Mouse (Mus musculus) E14TG2a.4 (cell line): Measurements from ENCODE around the gene Fibcd1.

Source experiments
- H3K27me3 ChIP-seq: 2 replicates; pipeline ENCODE4 v1.6.1; 2014; ENCODE audit warnings: low read length, control low read depth; ENCODE audit not compliant: insufficient read depth
- H3K36me3 ChIP-seq: 2 replicates; pipeline ENCODE4 v1.6.1; 2014; ENCODE audit warnings: low read length, control low read depth; ENCODE audit not compliant: insufficient read depth
- H3K4me1 ChIP-seq: replicated peaks from 2 replicates; pipeline ENCODE4 v1.6.1; 2014; ENCODE audit warnings: low read depth, low read length, control low read depth
- H3K4me3 ChIP-seq: replicated peaks from 2 replicates; pipeline ENCODE4 v1.5.1; 2014; ENCODE audit warnings: mild to moderate bottlenecking, low read length
- H3K9me3 ChIP-seq: 2 replicates; pipeline ENCODE4 v1.6.1; 2014; ENCODE audit warnings: low read length, control low read depth
- CTCF ChIP-seq: conservative IDR thresholded peaks from 2 replicates; pipeline ENCODE4 v1.5.1; 2014; ENCODE audit warnings: low read length
- NANOG ChIP-seq: IDR thresholded peaks from 2 replicates; pipeline ENCODE4 v1.6.1; 2014; ENCODE audit warnings: borderline replicate concordance, low read length, mixed read lengths
- POU5F1 ChIP-seq: IDR thresholded peaks from 2 replicates; pipeline ENCODE4 v1.6.1; 2014; ENCODE audit warnings: low read length, borderline replicate concordance

The Fibcd1 gene

DNA sequence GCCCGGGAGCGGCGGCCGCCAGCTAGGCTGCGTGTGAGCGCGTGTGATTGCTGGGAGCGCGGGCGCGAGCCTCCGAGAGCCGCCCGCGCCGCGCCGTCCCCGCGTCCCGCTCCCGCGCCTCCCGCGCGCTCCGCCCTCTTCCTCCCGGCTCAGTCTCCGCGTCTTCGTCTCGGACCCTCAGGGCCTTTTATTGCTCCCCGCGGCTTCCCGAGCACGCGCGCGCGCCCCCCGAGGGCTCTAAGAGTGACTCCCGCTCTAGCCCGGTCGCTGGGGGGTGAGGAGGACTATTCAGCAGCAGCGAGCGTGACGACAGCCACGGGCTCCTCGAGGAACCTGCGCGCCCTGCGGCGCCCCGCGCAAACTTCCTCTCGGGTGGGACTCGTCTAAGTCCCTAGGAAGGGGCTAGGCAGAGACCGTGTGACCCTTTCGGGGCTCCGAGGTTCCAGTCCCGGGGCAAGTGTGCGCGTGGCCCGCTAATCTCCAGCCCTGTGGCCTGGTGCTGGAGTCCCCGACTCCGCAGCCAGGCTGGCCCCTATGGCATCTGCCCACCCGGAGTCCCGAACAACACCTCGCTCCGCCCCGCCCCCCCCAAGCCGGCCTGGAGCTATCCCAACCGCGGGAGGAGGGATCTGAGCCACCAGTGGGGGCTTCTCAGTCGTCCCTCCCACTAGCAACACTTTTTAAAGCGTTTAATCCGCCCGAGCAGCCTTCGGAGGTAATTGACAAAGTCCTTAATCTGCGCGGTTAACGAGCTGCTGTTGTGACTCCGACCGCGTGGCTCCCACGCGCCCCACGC lies at the start of gene Fibcd1:
Fibcd1 (minus strand) TSS at position 110 of the 796 bp plus-strand sequence.
- H3K4me3 ChIP-seq, result peak within 1 kb of the TSS; percentile 74

DNA sequence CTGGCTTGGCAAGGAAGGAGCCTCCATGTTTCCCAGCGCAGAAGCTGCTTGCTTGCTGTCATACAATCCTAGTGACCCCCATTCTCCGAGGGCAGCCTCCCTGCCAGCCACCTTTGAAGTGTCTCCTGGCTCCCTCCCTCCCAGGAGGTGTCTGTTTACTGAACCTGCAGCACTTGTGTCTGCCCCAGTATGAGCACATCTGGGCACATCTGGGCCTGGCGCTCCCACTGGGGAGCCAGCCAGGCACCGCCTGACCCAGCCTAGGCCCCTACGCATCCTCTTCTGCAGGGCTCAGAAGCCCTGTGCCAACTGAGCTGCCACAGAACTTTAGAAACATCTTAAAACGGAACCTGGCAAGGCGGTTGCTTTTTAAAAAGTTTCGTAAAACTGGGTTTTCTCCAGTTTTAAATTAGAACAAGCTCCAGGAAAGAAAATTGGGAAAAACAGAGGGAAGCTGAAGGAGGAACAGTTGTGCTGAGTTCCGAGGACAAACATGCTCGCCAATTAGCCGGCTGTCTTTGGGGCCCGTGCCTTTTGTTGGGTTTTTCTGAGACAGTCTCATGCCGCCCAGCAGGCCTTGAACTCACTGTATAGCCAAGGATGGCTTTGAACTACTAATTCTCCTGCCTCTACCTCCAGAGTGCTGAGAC lies 48.5 kb upstream of the Fibcd1 start:
- no peaks in the 10 kb centered on the region for H3K9me3 ChIP-seq
- H3K27me3 ChIP-seq, result peaks cover 28% of the 10 kb centered on the region
- H3K4me3 ChIP-seq, result peak overlapping the region; percentile 60
- no peaks in the 10 kb centered on the region for H3K36me3 ChIP-seq
- H3K4me1 ChIP-seq, result peaks cover 20% of the 10 kb centered on the region
- no peak for TF ChIP-seq POU5F1
- no peak for TF ChIP-seq CTCF
- TF ChIP-seq NANOG, result no peak

More for the DNA sequence above, at the start of gene Fibcd1:
- Histone ChIP-seq H3K4me1 (peaks cover 37% of the 10 kb centered on the region), H3K27me3 (peaks cover 83% of the 10 kb centered on the region), H3K36me3 (no peaks in the 10 kb centered on the region), H3K9me3 (no peaks in the 10 kb centered on the region)
- no peak for TF ChIP-seq POU5F1
- no peak for TF ChIP-seq NANOG
- TF ChIP-seq CTCF, result no peak

DNA sequence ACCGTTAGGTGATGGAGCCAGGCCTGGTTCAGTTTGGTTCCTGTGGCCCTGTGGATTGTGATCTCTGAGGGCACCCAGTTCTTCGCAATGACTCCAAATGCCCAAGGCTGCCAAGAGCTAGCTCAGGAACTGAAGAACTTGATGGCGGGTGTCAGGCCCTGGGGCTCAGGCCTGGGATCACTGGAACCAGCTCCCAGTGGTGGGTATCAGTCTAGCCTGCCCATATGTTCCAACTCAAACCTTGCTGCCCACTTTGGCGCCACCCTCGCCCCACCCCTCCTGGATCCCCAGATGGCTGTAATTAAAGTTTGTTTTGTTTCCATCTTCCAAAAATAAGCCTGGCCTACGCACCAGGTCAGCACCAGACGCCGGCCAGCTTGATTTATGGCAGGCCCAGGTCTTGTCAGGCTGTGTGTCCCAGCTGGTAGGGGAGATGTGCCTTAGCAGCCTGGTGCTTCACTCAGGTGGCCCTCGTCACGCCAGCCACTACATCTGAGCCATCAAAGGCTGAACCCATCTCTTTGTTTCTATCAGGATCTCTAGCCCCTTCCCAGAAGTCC lies 47.4 kb upstream of the Fibcd1 start:
- Histone ChIP-seq H3K36me3 (no peaks in the 10 kb centered on the region), H3K27me3 (peaks cover 40% of the 10 kb centered on the region), H3K4me3 (0 out of 2 replicates have a peak overlapping the region, but pooled peaks have one; percentile 17), H3K4me1 (peaks cover 20% of the 10 kb centered on the region), H3K9me3 (no peaks in the 10 kb centered on the region)
- no peak for TF ChIP-seq NANOG
- no peak for TF ChIP-seq CTCF
- TF ChIP-seq POU5F1, result no peak

DNA sequence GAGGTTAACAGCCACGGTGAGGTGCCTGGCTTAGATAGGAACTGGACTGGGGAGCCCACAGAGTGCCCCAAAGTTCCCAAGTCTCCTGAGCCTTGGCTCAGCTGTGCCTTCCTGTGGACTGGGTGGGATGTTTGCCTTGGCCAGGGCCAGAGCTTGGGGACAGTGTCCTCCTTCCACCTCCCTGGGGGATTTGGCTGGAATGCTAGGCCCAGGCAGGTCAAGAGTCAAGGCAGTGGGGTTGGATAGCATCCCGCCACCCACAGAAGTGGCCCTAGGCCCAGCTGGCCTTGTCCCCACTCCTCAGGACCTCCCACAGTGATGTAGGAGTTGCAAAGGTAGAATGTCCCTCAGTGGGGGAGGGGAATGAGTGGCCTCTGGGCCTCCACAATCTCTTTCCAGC lies 45.4 kb upstream of the Fibcd1 start:
- Histone ChIP-seq H3K4me3 (no peak overlapping the region), H3K4me1 (peaks cover 32% of the 10 kb centered on the region), H3K9me3 (no peaks in the 10 kb centered on the region), H3K27me3 (peaks cover 60% of the 10 kb centered on the region), H3K36me3 (no peaks in the 10 kb centered on the region)
- TF ChIP-seq CTCF (no peak), NANOG (no peak), POU5F1 (no peak)

DNA sequence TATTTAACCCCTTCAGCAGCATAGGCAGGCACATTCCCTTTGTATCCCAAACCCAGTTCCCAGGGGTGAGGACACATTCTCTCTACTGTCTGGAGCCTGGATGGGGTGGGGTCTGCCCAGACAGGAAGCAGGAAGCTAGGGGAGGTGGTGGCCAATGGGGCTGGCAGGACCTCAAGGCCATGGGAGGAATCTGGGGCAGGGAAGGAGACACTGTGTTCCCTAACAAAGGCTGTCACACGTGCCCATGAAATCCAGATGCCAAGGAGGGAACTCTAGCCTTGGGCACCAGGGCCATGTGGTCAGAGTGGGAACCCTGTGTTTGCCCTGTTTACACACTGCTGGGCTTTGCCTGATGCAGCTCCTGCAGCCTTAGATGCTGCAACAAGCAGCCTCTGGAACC lies 43.1 kb upstream of the Fibcd1 start:
- no peak overlapping the region for H3K4me3 ChIP-seq
- TF ChIP-seq NANOG (no peak), CTCF (no peak), POU5F1 (no peak)
- H3K4me1 ChIP-seq, result peaks cover 27% of the 10 kb centered on the region
- no peaks in the 10 kb centered on the region for H3K9me3 ChIP-seq
- peaks cover 83% of the 10 kb centered on the region for H3K27me3 ChIP-seq
- no peaks in the 10 kb centered on the region for H3K36me3 ChIP-seq

DNA sequence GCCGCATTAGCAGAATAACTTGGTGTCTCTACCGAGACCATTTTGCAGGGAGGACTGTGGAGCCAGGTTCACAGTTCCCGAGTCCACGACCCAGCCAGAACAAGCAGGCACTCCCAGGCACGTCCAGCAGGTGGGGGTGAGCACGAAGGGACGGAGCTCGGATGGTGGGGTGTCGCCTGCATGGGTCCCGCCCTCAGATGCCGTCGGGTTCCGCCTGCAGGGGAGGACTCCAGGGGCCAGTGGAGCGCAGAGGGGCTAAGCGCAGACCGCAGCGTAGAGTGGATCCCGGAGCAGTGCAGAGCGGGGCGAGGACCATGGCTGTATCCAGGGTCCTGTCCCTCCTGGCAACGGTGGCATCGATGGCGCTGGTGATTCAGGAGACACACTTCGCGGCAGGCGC lies 41.2 kb upstream of the Fibcd1 start, which contains the start of gene Lamc3:
Lamc3 (plus strand) TSS at position 262 of the 400 bp plus-strand sequence.
- H3K4me3 ChIP-seq, result peak within 1 kb of the TSS; percentile 73
- TF ChIP-seq POU5F1 (no peak), CTCF (peak; percentile 24; the same call in 1 of the 2 replicates)
- H3K36me3 ChIP-seq, result no peaks in the 10 kb centered on the region
- no peaks in the 10 kb centered on the region for H3K9me3 ChIP-seq
- H3K4me1 ChIP-seq, result peaks cover 15% of the 10 kb centered on the region
- peaks cover 99% of the 10 kb centered on the region for H3K27me3 ChIP-seq

DNA sequence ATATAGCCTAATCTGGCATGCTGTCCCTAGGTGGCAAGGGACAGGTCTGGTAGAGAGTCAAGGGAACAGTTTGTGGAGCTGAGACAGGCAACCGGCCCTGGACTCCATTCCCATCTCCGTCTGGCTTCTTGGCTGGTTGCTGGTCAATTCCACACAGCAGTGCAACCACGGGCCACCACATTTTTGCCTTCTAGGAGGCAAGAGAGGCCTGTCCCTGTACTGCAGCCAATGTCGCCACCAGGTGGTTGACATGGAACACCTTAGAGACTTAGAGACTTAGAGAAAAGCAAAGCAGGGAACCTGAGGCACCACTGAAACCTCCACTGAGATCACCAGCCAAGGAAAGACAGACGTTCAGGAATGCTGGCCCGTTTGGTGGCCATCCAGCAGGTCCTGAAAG lies 39.0 kb upstream of the Fibcd1 start:
- TF ChIP-seq NANOG (no peak), CTCF (peak; percentile 29)
- no peaks in the 10 kb centered on the region for H3K36me3 ChIP-seq
- peaks cover 35% of the 10 kb centered on the region for H3K4me1 ChIP-seq

DNA sequence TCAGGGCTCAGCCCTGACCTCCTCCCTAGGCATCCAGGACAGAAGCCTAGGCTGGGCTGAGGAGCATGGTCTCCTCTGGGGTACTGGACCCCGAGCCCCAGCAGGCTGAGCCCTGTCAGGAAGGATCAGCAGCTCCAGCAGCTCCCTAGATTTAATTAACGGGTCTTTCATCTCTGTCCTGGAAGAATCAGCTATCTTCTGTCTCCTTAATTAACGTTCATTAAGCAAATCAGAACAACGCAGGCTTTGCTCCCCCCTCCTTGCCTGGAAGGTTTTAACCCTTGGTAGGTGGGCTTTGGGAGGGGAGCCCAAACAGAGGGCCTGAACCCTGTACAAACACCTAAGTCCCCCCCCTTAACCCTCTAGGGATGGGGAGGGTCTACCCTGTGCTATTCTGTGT lies 37.3 kb upstream of the Fibcd1 start:
- TF ChIP-seq NANOG, result no peak
- no peak for TF ChIP-seq POU5F1
- no peak for TF ChIP-seq CTCF
- no peak overlapping the region for H3K4me3 ChIP-seq
- no peaks in the 10 kb centered on the region for H3K36me3 ChIP-seq
- H3K9me3 ChIP-seq, result no peaks in the 10 kb centered on the region
- peaks cover 38% of the 10 kb centered on the region for H3K4me1 ChIP-seq
- peaks cover 99% of the 10 kb centered on the region for H3K27me3 ChIP-seq

More for the DNA sequence above, 39.0 kb upstream of the Fibcd1 start:
- Histone ChIP-seq H3K4me3 (no peak overlapping the region), H3K9me3 (no peaks in the 10 kb centered on the region), H3K27me3 (peaks cover 99% of the 10 kb centered on the region)

DNA sequence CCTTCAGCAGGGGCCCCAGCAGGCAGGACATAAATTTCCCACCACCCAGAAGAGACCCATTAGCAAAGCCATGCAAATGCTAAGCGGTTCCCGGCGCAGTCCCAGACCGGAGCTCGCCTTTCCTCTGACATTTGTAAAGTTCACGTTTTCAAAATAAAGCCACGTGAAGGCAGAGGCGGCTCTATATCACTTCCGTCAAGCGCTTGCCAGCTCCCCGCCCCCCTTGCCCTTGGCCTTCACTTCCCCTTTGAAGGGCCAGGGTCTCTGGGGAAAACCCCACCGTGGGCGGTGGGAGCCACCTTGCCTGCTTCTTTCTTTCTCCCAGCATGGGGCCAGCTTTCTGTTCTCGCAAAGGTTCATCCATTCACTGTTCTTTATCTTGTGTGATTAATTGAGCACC lies 35.1 kb upstream of the Fibcd1 start:
- Histone ChIP-seq H3K27me3 (peaks cover 94% of the 10 kb centered on the region), H3K4me1 (peaks cover 26% of the 10 kb centered on the region), H3K36me3 (no peaks in the 10 kb centered on the region), H3K9me3 (no peaks in the 10 kb centered on the region), H3K4me3 (no peak overlapping the region)
- TF ChIP-seq CTCF (no peak), NANOG (0 out of 2 replicates have a peak, but pooled peaks have one; percentile 29), POU5F1 (no peak; the same call in 1 of the 2 replicates)
